Mouse (Mus musculus): ENCODE measurements around the gene Defb25.

Gene Defb25

GRCm38 (mm10) chr2:152628066-152628465 is 5.2 kb upstream of the Defb25 start:
- no peak for DNase-seq (ENCODE audit: low spot score)

GRCm38 (mm10) chr2:152626774-152627591 is 4.1 kb upstream of the Defb25 start, which contains the start of gene Rem1:
TSS of gene Rem1 (plus strand) at chr2:152626951.
- peak; percentile 15 for DNase-seq (ENCODE audit: low spot score)

GRCm38 (mm10) chr2:152625256-152625655 is 2.4 kb upstream of the Defb25 start:
- no peak for DNase-seq (ENCODE audit: low spot score)

- no peak for DNase-seq (ENCODE audit: low spot score)
Measured at GRCm38 (mm10) chr2:152624566-152624965, 1.7 kb upstream of the Defb25 start.

- no peak for DNase-seq (ENCODE audit: low spot score)
Measured at GRCm38 (mm10) chr2:152622151-152622550, 702 bp downstream of the Defb25 start.

- DNase-seq (ENCODE audit: low spot score) = peak; percentile 28
Measured at GRCm38 (mm10) chr2:152620367-152621134, 2.3 kb downstream of the Defb25 start.

GRCm38 (mm10) chr2:152617374-152617773 is 5.5 kb downstream of the Defb25 start:
- no peak for DNase-seq (ENCODE audit: low spot score)

GRCm38 (mm10) chr2:152616470-152616869 is 6.4 kb downstream of the Defb25 start:
- no peak for DNase-seq (ENCODE audit: low spot score)

- DNase-seq (ENCODE audit: low spot score) = peak; percentile 67
Measured at GRCm38 (mm10) chr2:152615563-152615962, 7.3 kb downstream of the Defb25 start.

GRCm38 (mm10) chr2:152612193-152612592 is 10.7 kb downstream of the Defb25 start:
- no peak for DNase-seq (ENCODE audit: low spot score)

GRCm38 (mm10) chr2:152608719-152609118 is 14.1 kb downstream of the Defb25 start:
- DNase-seq (ENCODE audit: low spot score) = no peak

- DNase-seq (ENCODE audit: low spot score) = no peak
Measured at GRCm38 (mm10) chr2:152607746-152608145, 15.1 kb downstream of the Defb25 start.

GRCm38 (mm10) chr2:152604057-152604456 is 18.8 kb downstream of the Defb25 start, which contains the start of gene Defb36:
TSS of gene Defb36 (plus strand) at chr2:152604327.
- DNase-seq (ENCODE audit: low spot score) = no peak

- DNase-seq (ENCODE audit: low spot score) = no peak
Measured at GRCm38 (mm10) chr2:152601275-152601960, 21.4 kb downstream of the Defb25 start.

- no peak for DNase-seq (ENCODE audit: low spot score)
Measured at GRCm38 (mm10) chr2:152600076-152600475, 22.8 kb downstream of the Defb25 start.

GRCm38 (mm10) chr2:152599299-152599698 is 23.6 kb downstream of the Defb25 start, which contains the start of gene Defb45:
TSS of gene Defb45 (minus strand) at chr2:152599399.
- DNase-seq (ENCODE audit: low spot score) = no peak

- DNase-seq (ENCODE audit: low spot score) = no peak
Measured at GRCm38 (mm10) chr2:152589021-152589420, 33.8 kb downstream of the Defb25 start.

- DNase-seq (ENCODE audit: low spot score) = no peak
Measured at GRCm38 (mm10) chr2:152588450-152588849, 34.4 kb downstream of the Defb25 start.

- DNase-seq (ENCODE audit: low spot score) = no peak
Measured at GRCm38 (mm10) chr2:152586926-152587560, 35.8 kb downstream of the Defb25 start.

GRCm38 (mm10) chr2:152580612-152581011 is 42.2 kb downstream of the Defb25 start:
- DNase-seq (ENCODE audit: low spot score) = no peak

GRCm38 (mm10) chr2:152580107-152580506 is 42.7 kb downstream of the Defb25 start, which contains the start of gene Defb19:
TSS of gene Defb19 (minus strand) at chr2:152580312.
- DNase-seq (ENCODE audit: low spot score) = no peak

GRCm38 (mm10) chr2:152573484-152573883 is 49.4 kb downstream of the Defb25 start:
- DNase-seq (ENCODE audit: low spot score) = no peak
